Mouse (Mus musculus) cerebellum, adult 11-12 months (tissue): ENCODE measurements at regions not wholly inside any gene's neighbourhood (a gene's known extent, or its start where the extent isn't known, plus 50 kb on each side); places are given as distances from the start of the nearest gene placed in this dataset.

Experiments used
- DNase-seq: peaks from one replicate; pipeline ENCODE4 v3.0.0; 2022

DNA sequence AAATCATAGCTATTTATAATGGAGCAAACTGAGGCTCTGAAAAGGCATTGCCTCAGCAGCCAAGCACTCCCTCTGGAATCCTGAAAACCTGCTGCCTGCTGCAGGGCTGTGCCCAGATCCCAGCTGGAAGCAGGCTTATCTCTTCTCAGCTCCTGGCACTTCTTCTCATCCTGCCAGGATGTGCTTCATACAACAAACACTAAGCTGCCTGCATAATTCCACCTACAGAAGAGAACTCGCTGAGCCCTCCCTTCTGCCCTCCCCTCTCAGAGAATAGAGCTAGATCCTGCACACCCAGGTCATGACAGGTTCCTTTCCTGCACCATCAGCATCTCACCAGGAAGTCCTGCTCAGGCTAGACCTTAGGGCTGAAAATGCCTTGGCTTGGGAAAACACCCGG, 187.4 kb upstream of the Bcl6 start:
- DNase-seq, result peak; percentile 90

- DNase-seq, result peak; percentile 22
Measured at GRCm38 (mm10) chr16:24175235-24175760, 186.6 kb upstream of the Bcl6 start.

DNA sequence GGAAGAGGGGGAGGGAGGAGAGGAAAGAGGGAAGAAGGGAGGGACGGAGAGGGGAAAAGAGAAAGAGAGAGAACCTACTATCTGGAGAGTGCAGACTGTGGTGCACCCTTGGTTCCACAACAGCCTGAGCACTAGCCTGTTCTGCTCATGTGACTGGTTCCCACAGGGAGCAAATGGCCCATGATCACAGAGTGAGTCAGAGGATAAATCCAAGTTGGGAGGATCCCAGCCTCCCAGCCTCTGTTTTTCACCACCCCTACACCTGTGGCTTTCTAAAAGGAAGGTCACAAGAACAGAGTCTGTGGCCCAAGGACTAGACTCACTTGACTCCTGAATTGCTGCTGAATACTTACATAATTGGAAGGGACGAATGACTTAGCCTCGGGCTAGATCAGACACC, 185.9 kb upstream of the Bcl6 start:
- DNase-seq, result no peak

DNA sequence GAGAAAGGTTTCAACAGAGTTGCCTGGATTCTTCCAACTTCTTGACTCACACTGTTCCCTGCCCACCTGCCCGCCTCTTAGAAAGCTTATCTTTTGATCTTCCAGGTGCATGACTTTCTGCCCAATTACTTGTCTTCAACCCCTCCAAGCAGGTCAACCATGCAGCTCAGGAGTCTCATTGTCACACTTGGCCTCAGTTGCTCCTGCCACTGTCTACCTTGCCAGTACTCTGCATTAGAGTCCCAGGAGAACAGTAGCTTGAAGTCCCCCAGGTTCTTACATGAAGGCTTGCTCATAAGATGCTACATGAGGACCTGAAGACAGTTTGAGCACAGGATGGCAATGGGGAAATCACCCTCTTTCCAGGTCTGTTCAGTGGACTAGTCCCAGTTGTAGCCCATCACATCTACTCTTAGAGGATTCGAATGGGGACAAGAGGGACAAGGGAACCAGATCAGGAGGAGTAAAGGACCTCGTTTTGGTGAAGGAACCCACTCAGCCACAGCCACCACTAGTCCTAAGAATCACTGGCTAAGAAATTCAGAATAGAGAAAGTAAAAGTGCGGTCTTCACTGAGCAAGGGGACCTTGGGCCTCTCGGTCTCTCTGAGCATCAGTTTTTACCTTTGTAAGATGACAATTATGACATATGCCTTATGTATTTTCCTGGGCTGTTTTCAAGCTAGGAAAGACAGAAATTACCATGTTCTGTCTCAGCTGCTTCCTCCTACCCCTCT, 185.3 kb upstream of the Bcl6 start:
- DNase-seq, result peak; percentile 8

DNA sequence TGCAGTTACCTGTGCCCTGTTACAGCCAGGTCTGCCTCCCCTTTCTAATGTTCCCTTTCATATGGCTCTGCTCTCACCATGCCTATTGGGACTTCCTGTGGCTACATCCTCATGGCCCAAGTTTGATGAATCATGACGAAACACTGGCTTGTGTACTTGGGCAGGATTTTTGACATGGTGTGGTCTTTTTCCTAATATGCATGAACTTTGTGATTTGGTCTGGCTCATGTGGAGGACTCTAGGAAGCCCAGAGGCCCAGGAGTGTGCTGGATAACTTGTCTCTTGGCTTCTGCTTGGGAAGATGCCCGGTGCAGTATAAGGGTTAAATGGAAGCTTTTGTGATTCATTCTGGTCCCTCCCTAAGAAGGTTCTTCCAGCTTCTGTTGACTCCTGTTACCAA, 184.0 kb upstream of the Bcl6 start:
- no peak for DNase-seq

DNA sequence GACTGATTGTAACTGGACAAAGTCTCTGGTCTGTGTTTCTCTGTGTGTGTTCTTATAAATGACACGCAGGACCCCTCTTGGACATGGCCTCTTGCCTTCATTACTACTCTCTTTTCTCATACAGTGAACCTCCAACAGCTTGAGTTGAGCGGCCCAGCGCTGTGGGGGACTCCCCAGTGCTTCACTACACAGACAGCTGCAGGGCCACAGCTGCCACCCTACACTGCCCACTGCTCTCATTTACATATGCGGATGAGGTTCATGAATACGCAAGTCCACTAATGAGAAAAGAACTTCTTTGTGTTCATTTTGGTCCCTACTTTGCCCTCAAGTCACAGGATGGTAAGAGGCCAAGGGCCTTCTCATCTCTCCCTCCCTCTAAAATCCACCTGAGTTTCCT, 183.4 kb upstream of the Bcl6 start:
- no peak for DNase-seq

GRCm38 (mm10) chr16:24171161-24171560, 182.5 kb upstream of the Bcl6 start:
- DNase-seq, result no peak

GRCm38 (mm10) chr16:24166496-24166895, 177.8 kb upstream of the Bcl6 start:
- no peak for DNase-seq

- DNase-seq, result no peak
Measured at GRCm38 (mm10) chr16:24165461-24166081, 176.9 kb upstream of the Bcl6 start.

DNA sequence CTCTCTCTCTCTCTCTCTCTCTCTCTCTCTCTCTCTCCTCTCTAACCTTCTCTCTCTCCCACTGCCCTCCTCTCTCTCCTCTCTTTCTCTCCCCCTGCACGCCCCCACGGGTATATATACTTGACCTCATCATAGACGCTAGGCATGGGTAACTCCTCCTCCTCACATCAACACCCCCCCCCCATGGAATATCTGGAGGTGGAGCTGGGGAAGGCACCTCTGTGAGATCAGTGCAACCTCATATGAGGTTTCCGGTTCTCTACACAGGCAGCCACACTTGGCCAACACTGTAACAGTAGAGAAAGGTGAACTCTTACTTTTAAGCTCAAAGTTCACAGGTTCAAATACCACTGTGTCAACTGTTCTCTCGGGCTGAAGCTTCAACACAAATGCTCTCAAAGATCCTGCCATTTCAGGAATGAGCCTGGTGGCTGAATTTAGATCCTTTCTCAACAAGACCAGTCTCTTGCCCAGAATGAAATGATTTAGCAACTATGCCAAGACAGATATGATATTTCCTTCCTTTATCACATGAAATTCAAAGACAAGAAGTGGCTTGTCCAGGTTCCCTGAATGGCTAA, 172.1 kb upstream of the Bcl6 start:
- DNase-seq, result no peak

GRCm38 (mm10) chr16:24159336-24159735, 170.7 kb upstream of the Bcl6 start:
- DNase-seq, result no peak

GRCm38 (mm10) chr16:24157753-24158152, 169.1 kb upstream of the Bcl6 start:
- DNase-seq, result no peak

- peak; percentile 96 for DNase-seq
Measured at GRCm38 (mm10) chr16:24156729-24157430, 168.2 kb upstream of the Bcl6 start.

GRCm38 (mm10) chr16:24154816-24155357, 166.2 kb upstream of the Bcl6 start:
- no peak for DNase-seq

GRCm38 (mm10) chr16:24153943-24154342, 165.3 kb upstream of the Bcl6 start:
- DNase-seq, result no peak

- DNase-seq, result no peak
Measured at GRCm38 (mm10) chr16:24151831-24152247, 163.2 kb upstream of the Bcl6 start.

DNA sequence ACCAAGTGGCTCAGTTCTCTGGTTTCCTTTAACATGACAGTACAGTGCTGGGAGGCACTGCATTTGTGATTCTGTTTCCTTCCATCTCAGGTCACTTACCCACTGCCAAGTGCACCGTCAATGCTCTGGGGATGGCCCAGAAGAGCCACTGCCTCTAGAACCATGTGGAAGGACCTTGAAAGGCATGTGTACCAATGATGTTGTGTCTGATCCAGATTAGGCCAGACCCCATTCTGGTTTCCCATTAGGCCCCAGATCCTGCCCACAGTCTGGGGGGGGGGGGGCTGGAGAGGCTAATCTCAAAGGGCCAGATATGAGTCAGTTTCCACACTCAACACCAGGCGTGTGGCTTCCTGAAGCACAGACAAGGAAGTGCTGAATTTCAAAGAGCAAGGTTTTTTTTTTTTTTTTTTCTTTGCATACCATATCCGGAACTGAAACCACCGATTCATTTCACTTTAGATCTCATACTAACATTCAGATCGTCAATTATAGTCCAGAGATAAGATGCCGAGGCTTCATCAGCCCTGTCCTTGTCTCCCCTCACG, 162.6 kb upstream of the Bcl6 start:
- DNase-seq, result no peak

- no peak for DNase-seq
Measured at GRCm38 (mm10) chr16:24150512-24150911, 161.9 kb upstream of the Bcl6 start.

DNA sequence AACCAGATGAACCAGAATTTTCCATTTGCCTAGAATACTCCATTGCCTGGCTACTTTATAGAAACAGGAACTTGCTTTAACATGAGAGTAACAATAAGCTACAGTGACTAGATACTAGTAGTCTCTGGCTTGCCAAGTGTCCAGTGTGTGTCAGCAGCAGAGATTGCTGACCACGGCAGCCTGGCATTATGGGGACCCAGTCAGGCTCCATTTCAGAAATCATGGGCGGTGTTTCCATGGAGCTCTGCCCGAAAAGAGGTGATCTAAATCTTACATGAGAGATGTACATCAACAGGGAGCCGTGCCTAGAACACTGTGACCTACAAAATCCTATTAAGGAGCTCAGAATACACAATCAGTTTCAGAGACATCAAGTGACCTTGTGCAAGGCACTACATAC, 160.8 kb upstream of the Bcl6 start:
- DNase-seq, result peak; percentile 88

DNA sequence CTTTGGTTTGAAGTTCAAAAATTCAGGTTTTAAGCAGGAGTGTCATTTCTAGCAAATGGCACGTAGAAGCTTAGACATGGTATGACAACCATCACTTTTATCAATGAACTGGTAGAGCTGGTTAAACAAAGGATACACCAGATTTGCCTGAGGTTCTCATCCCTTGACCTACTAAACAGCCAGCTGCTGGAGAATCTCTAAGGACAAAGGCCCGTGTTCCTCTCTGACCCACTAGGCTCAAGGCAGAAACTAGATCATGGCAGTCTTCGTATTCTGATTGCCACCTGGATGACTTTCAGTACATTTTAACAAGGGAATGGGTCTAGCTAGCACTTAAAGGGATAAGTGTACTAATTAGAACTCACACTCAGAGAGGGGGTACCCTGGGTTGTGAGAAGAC, 155.2 kb upstream of the Bcl6 start:
- no peak for DNase-seq

GRCm38 (mm10) chr16:24142915-24143541, 154.4 kb upstream of the Bcl6 start:
- no peak for DNase-seq

- DNase-seq, result no peak
Measured at GRCm38 (mm10) chr16:24139109-24139508, 150.5 kb upstream of the Bcl6 start.
